Mouse (Mus musculus): ENCODE results near the gene Syngap1.

- TF ChIP-seq POLR2A (IDR thresholded peaks at IDR 0.05; ENCODE audit: borderline replicate concordance, extremely low read depth, insufficient read depth, insufficient read length, poor library complexity, severe bottlenecking) (no peak), CTCF (IDR thresholded peaks at IDR 0.05; ENCODE audit: borderline replicate concordance, extremely low read depth, insufficient read depth, insufficient read length) (no peak)
Observed at GRCm38 (mm10) chr17:26936921-26937695, 3.9 kb upstream of the Syngap1 start.
